Mouse (Mus musculus): ENCODE results near the gene Uhrf1bp1. TPM values are rescaled to one million over a fixed set of nuclear protein-coding genes. Genes with fewer than 3 reads are reported as not detected.

Gene Uhrf1bp1
- polyA plus RNA-seq, 1 experiment from 2014 or later, result 7.5 TPM

DNA sequence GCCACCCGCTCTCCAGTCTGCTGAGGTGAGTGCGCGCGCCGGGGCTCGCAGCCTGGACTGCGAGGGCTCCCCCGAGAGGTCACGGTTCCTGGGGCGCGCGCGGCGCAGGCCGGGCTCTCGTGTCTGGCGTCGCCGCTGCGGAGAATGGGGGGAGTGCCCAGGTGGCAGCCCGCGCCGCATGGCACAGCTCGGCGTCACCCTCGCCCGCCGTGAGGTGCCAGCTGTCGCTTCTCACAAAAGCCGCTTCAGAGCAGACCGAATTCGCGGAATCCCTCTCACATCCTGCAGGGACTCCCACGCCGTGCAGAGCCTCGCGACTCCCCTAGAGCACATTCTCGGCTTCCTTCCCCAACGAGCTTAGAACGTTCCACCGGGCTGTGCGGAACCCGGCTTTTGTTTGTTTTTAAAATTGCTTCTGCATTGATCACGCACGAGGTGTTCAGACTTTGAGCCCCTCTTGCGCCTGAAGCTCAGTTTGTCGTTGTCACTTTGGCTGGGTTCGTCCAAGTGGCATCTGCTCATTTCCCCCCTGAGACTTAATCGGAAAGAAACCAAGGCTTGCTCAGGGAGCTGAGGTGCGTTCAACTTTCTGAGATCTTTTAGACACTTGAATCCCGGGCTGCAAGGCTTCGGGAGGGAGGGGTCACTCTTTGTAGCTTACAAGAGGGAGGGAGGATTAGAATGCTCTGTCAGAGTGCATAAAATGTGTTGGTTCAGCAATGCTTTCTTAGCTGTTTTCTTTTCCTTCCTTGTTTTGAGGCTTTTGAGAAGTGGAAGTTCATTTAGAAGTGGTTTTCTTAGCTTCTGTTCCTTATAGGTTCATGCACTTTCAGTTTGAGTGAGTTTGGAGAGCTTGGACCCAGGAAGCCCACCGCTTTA, 53.6 kb downstream of the Uhrf1bp1 start, which contains the start of gene Taf11:
Gene Taf11 (minus strand): TSS at position 223 of the 879 bp plus-strand sequence.
- Histone ChIP-seq H3K27me3 (ENCODE audit: insufficient read depth, low read length) (no peaks in the 10 kb centered on the region), H3K4me3 (ENCODE audit: low read length) (peak within 1 kb of the TSS; percentile 84), H3K9ac (replicated peaks; ENCODE audit: low read length) (peak within 1 kb of the TSS; percentile 83), H3K4me2 (replicated peaks; ENCODE audit: low read depth, low read length) (peak within 1 kb of the TSS; percentile 67), H3K27ac (ENCODE audit: low read length) (peak within 1 kb of the TSS; percentile 81), H3K36me3 (ENCODE audit: insufficient read depth, low read length) (0 out of 2 replicates have a peak, but pooled peaks cover 3% of the 10 kb centered on the region), H3K4me1 (ENCODE audit: insufficient read depth, low read length) (peaks cover 26% of the 10 kb centered on the region), H3K9me3 (ENCODE audit: low read length) (no peaks in the 10 kb centered on the region)
- 1% methylated on average over 53 of the region's 53 CpGs for WGBS
- peak; percentile 58 for ATAC-seq (ENCODE audit: low FRiP score, low TSS enrichment)

GRCm38 (mm10) chr17:27911371-27911770, 55.1 kb downstream of the Uhrf1bp1 start:
- H3K27ac ChIP-seq (ENCODE audit: low read length), result no peak overlapping the region
- H3K4me1 ChIP-seq (ENCODE audit: insufficient read depth, low read length), result peaks cover 24% of the 10 kb centered on the region
- no peak overlapping the region for H3K4me3 ChIP-seq (ENCODE audit: low read length)
- no peak overlapping the region for H3K4me2 ChIP-seq (replicated peaks; ENCODE audit: low read depth, low read length)
- ATAC-seq (ENCODE audit: low FRiP score, low TSS enrichment), result no peak
- H3K36me3 ChIP-seq (ENCODE audit: insufficient read depth, low read length), result no peaks in the 10 kb centered on the region
- H3K27me3 ChIP-seq (ENCODE audit: insufficient read depth, low read length), result no peaks in the 10 kb centered on the region
- H3K9ac ChIP-seq (replicated peaks; ENCODE audit: low read length), result no peak overlapping the region
- no peaks in the 10 kb centered on the region for H3K9me3 ChIP-seq (ENCODE audit: low read length)
- WGBS, result 84% methylated on average over 7 of the region's 7 CpGs

GRCm38 (mm10) chr17:27914742-27915141, 58.5 kb downstream of the Uhrf1bp1 start:
- H3K9ac ChIP-seq (replicated peaks; ENCODE audit: low read length), result no peak overlapping the region
- H3K9me3 ChIP-seq (ENCODE audit: low read length), result no peaks in the 10 kb centered on the region
- 52% methylated on average over 4 of the region's 4 CpGs for WGBS
- no peaks in the 10 kb centered on the region for H3K27me3 ChIP-seq (ENCODE audit: insufficient read depth, low read length)
- no peaks in the 10 kb centered on the region for H3K36me3 ChIP-seq (ENCODE audit: insufficient read depth, low read length)
- H3K4me2 ChIP-seq (replicated peaks; ENCODE audit: low read depth, low read length), result no peak overlapping the region
- ATAC-seq (ENCODE audit: low FRiP score, low TSS enrichment), result no peak
- H3K27ac ChIP-seq (ENCODE audit: low read length), result no peak overlapping the region
- H3K4me1 ChIP-seq (ENCODE audit: insufficient read depth, low read length), result peaks cover 17% of the 10 kb centered on the region
- H3K4me3 ChIP-seq (ENCODE audit: low read length), result no peak overlapping the region

DNA sequence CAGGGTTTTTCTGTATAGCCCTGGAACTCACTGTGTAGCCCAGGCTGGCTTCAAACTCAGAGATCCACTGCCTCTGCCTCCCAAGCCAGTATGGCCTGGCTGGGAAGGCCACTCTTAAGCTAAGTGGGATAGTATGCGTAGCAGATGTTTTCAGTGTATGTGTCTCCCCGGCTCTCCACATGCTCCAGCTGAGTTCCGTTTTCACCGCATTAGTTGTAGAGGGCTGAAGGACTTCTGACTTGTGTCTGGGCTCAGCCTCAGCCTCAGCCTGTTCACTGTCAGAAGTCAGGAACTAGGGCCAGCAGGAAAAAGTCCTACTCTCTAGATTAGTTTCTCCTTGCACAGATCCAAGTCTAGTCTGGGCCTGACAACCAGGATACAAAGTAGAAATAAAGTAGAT, 60.1 kb downstream of the Uhrf1bp1 start:
- Histone ChIP-seq H3K9ac (replicated peaks; ENCODE audit: low read length) (no peak overlapping the region), H3K4me2 (replicated peaks; ENCODE audit: low read depth, low read length) (no peak overlapping the region), H3K4me3 (ENCODE audit: low read length) (no peak overlapping the region), H3K9me3 (ENCODE audit: low read length) (no peaks in the 10 kb centered on the region), H3K36me3 (ENCODE audit: insufficient read depth, low read length) (no peaks in the 10 kb centered on the region), H3K27ac (ENCODE audit: low read length) (no peak overlapping the region), H3K27me3 (ENCODE audit: insufficient read depth, low read length) (no peaks in the 10 kb centered on the region), H3K4me1 (ENCODE audit: insufficient read depth, low read length) (peaks cover 4% of the 10 kb centered on the region; the same call in 1 of the 2 replicates)
- ATAC-seq (ENCODE audit: low FRiP score, low TSS enrichment), result no peak
- 74% methylated on average over 4 of the region's 4 CpGs for WGBS

GRCm38 (mm10) chr17:27920676-27921075, 64.4 kb downstream of the Uhrf1bp1 start:
- Histone ChIP-seq H3K4me1 (ENCODE audit: insufficient read depth, low read length) (peaks cover 24% of the 10 kb centered on the region; the same call in 1 of the 2 replicates), H3K4me3 (ENCODE audit: low read length) (no peak overlapping the region), H3K9ac (replicated peaks; ENCODE audit: low read length) (no peak overlapping the region), H3K4me2 (replicated peaks; ENCODE audit: low read depth, low read length) (no peak overlapping the region), H3K27ac (ENCODE audit: low read length) (no peak overlapping the region), H3K9me3 (ENCODE audit: low read length) (no peaks in the 10 kb centered on the region), H3K36me3 (ENCODE audit: insufficient read depth, low read length) (no peaks in the 10 kb centered on the region), H3K27me3 (ENCODE audit: insufficient read depth, low read length) (no peaks in the 10 kb centered on the region)
- WGBS, result 67% methylated on average over 4 of the region's 4 CpGs
- ATAC-seq (ENCODE audit: low FRiP score, low TSS enrichment), result no peak

- Histone ChIP-seq H3K27me3 (ENCODE audit: insufficient read depth, low read length) (no peaks in the 10 kb centered on the region), H3K9me3 (ENCODE audit: low read length) (no peaks in the 10 kb centered on the region), H3K27ac (ENCODE audit: low read length) (no peak overlapping the region), H3K4me3 (ENCODE audit: low read length) (no peak overlapping the region), H3K4me1 (ENCODE audit: insufficient read depth, low read length) (peaks cover 30% of the 10 kb centered on the region; the same call in 1 of the 2 replicates), H3K9ac (replicated peaks; ENCODE audit: low read length) (no peak overlapping the region), H3K36me3 (ENCODE audit: insufficient read depth, low read length) (no peaks in the 10 kb centered on the region), H3K4me2 (replicated peaks; ENCODE audit: low read depth, low read length) (no peak overlapping the region)
- WGBS, result 70% methylated on average over 11 of the region's 11 CpGs
- ATAC-seq (ENCODE audit: low FRiP score, low TSS enrichment), result no peak
Measured at GRCm38 (mm10) chr17:27922174-27922712, 66.0 kb downstream of the Uhrf1bp1 start.

DNA sequence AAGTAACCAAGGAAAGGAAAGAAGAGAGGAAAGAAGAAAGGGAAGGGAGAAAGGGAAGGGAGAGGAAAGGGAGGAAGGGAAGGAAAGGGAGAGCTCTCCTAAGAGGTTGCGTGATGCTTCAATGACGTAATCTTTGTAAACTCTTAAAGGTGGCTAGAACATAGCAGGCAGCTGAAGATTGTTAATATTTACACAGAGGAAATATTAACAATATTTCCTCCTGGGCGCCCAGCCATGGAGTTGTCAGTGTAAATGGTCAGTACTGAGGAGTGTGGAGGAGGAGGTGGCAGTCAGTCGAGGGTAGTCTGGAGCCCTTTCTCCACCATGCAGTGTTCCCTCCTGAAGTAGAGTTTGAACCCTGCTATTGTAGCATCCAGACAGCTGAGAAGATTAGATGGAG, 68.8 kb downstream of the Uhrf1bp1 start:
- Histone ChIP-seq H3K9me3 (ENCODE audit: low read length) (no peaks in the 10 kb centered on the region), H3K27ac (ENCODE audit: low read length) (no peak overlapping the region), H3K4me2 (replicated peaks; ENCODE audit: low read depth, low read length) (no peak overlapping the region), H3K36me3 (ENCODE audit: insufficient read depth, low read length) (no peaks in the 10 kb centered on the region), H3K4me1 (ENCODE audit: insufficient read depth, low read length) (peaks cover 25% of the 10 kb centered on the region; the same call in 1 of the 2 replicates), H3K4me3 (ENCODE audit: low read length) (no peak overlapping the region), H3K9ac (replicated peaks; ENCODE audit: low read length) (no peak overlapping the region), H3K27me3 (ENCODE audit: insufficient read depth, low read length) (no peaks in the 10 kb centered on the region)
- peak; percentile 62; the same call in 1 of the 2 replicates for ATAC-seq (ENCODE audit: low FRiP score, low TSS enrichment)
- 53% methylated on average over 4 of the region's 4 CpGs for WGBS

DNA sequence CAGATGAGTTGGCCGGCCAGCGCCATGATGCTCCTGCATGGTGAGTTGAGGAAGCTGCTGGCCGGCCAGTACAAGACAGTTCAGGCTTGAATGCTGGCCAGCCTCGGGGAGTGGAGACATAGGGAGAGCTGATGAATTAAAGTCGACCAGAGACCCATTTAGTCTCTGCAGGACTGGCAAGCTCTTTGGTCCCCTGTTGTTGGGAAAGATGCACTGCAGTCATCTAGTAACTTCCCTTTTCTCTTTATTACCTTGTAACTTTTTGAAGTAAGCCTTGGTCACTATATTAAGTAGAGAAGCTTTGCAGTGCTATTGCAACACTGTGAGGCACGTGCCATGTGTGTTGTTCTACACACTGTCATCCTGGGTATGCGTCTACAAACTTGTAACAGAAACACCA, 69.3 kb downstream of the Uhrf1bp1 start:
- Histone ChIP-seq H3K36me3 (ENCODE audit: insufficient read depth, low read length) (no peaks in the 10 kb centered on the region), H3K4me2 (replicated peaks; ENCODE audit: low read depth, low read length) (no peak overlapping the region), H3K9me3 (ENCODE audit: low read length) (no peaks in the 10 kb centered on the region), H3K9ac (replicated peaks; ENCODE audit: low read length) (no peak overlapping the region), H3K4me3 (ENCODE audit: low read length) (no peak overlapping the region), H3K27me3 (ENCODE audit: insufficient read depth, low read length) (no peaks in the 10 kb centered on the region), H3K4me1 (ENCODE audit: insufficient read depth, low read length) (peaks cover 25% of the 10 kb centered on the region; the same call in 1 of the 2 replicates), H3K27ac (ENCODE audit: low read length) (no peak overlapping the region)
- WGBS, result 70% methylated on average over 7 of the region's 7 CpGs
- no peak for ATAC-seq (ENCODE audit: low FRiP score, low TSS enrichment)

- Histone ChIP-seq H3K9me3 (ENCODE audit: low read length) (no peaks in the 10 kb centered on the region), H3K4me2 (replicated peaks; ENCODE audit: low read depth, low read length) (no peak overlapping the region), H3K4me1 (ENCODE audit: insufficient read depth, low read length) (peaks cover 14% of the 10 kb centered on the region; the same call in 1 of the 2 replicates), H3K9ac (replicated peaks; ENCODE audit: low read length) (no peak overlapping the region), H3K27me3 (ENCODE audit: insufficient read depth, low read length) (no peaks in the 10 kb centered on the region), H3K4me3 (ENCODE audit: low read length) (no peak overlapping the region), H3K36me3 (ENCODE audit: insufficient read depth, low read length) (no peaks in the 10 kb centered on the region), H3K27ac (ENCODE audit: low read length) (no peak overlapping the region)
- ATAC-seq (ENCODE audit: low FRiP score, low TSS enrichment), result no peak
- 88% methylated on average over 5 of the region's 5 CpGs for WGBS
Measured at GRCm38 (mm10) chr17:27930291-27930690, 74.0 kb downstream of the Uhrf1bp1 start.

GRCm38 (mm10) chr17:27931826-27932225, 75.6 kb downstream of the Uhrf1bp1 start:
- peaks cover 6% of the 10 kb centered on the region; the same call in 1 of the 2 replicates for H3K4me1 ChIP-seq (ENCODE audit: insufficient read depth, low read length)
- no peak overlapping the region for H3K27ac ChIP-seq (ENCODE audit: low read length)
- H3K27me3 ChIP-seq (ENCODE audit: insufficient read depth, low read length), result no peaks in the 10 kb centered on the region
- no peak overlapping the region for H3K4me3 ChIP-seq (ENCODE audit: low read length)
- no peaks in the 10 kb centered on the region for H3K36me3 ChIP-seq (ENCODE audit: insufficient read depth, low read length)
- H3K9ac ChIP-seq (replicated peaks; ENCODE audit: low read length), result no peak overlapping the region
- WGBS, result 67% methylated on average over 4 of the region's 4 CpGs
- H3K9me3 ChIP-seq (ENCODE audit: low read length), result no peaks in the 10 kb centered on the region
- H3K4me2 ChIP-seq (replicated peaks; ENCODE audit: low read depth, low read length), result no peak overlapping the region
- ATAC-seq (ENCODE audit: low FRiP score, low TSS enrichment), result no peak
